Mouse (Mus musculus) thymus, adult 2 months (tissue): ENCODE measurements at regions not wholly inside any gene's neighbourhood (a gene's known extent, or its start where the extent isn't known, plus 50 kb on each side); places are given as distances from the start of the nearest gene placed in this dataset.

Experiments used
- CTCF ChIP-seq: fragments of 200-500 bp; IDR thresholded peaks from 2 replicates; pipeline ENCODE4 v1.5.1; 2012; ENCODE audit warnings: mild to moderate bottlenecking, control low read depth, low read length, moderate library complexity, borderline replicate concordance; ENCODE audit not compliant: control insufficient read depth, poor library complexity, insufficient read depth; ENCODE audit errors: extremely low read depth
- POLR2A ChIP-seq: fragments of 200-500 bp; IDR thresholded peaks from 2 replicates; pipeline ENCODE4 v1.6.1; 2012; ENCODE audit warnings: mild to moderate bottlenecking, low read length, control low read depth, moderate library complexity; ENCODE audit not compliant: control insufficient read depth, poor library complexity, insufficient read depth; ENCODE audit errors: extremely low read depth

GRCm38 (mm10) chr15:25221749-25222148, 191.8 kb downstream of the Basp1 start:
- TF ChIP-seq POLR2A (no peak), CTCF (no peak)
